Mouse (Mus musculus) layer of hippocampus, adult 2 months (tissue): ENCODE results near the gene Lyz1. TPM values are rescaled to one million over a fixed set of nuclear protein-coding genes. Genes with fewer than 3 reads are reported as not detected.
"Not testable (repeated sequence)": the region's sequence is repeated elsewhere in the genome, so short reads cannot be mapped to it uniquely, and the experiment has no call there.

Experiments used
- DNase-seq, 2 experiments: peaks; one replicate each; pipeline ENCODE4 v3.0.0; 2022; ENCODE audit warnings: low spot score in 2 of 2
- H3K27ac ChIP-seq: fragments of 200-600 bp; 2 replicates; pipeline ENCODE4 v1.8.1; 2022
- H3K4me3 ChIP-seq: fragments of 200-600 bp; 2 replicates; pipeline ENCODE4 v1.8.1; 2022; ENCODE audit warnings: mild to moderate bottlenecking
- CTCF ChIP-seq: fragments of 200-600 bp; conservative IDR thresholded peaks from 2 replicates; pipeline ENCODE4 v1.8.1; 2022; ENCODE audit warnings: antibody characterized with exemption, mild to moderate bottlenecking, moderate library complexity
- total RNA-seq, 2 experiments: library from RNA; stranded (reverse); gene quantifications; 2 replicates each; pipeline ENCODE4 v1.2.3; 2021

Gene Lyz1
- total RNA-seq, 2 experiments from 2014 or later, result 0.86 to 1.3 TPM

DNA sequence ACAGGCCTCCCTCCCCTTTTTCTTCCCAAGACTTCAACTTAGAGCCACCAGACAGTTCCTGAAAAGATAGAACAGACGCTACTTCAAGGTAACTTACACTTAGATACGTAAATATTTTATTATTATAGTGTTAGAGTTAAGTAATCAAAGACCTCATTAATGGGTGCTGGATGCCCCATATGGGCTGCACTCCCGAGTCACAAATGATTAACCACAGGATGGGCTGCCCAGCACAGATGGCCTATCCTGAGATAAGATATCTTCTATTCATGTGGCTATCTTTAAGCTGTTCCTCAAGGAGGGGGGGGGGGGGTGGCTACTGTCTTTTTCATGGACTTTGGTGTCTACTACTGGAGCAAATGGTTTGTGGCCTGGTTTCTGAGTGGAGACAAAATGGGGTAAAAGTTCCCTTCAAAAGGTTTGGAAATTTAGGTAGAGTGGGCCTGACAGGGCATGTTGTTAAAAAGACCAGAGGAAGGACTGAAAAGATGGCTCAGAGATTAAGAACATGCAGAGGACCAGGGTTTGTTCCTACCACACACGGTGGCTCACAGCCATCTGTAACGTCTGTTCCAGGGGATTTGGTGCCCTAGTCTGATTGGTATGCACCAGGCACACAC is 7.3 kb upstream of the Lyz1 start:
- no peak overlapping the region for H3K4me3 ChIP-seq
- no peak for TF ChIP-seq CTCF
- DNase-seq, result no peak
- H3K27ac ChIP-seq, result no peak overlapping the region

DNA sequence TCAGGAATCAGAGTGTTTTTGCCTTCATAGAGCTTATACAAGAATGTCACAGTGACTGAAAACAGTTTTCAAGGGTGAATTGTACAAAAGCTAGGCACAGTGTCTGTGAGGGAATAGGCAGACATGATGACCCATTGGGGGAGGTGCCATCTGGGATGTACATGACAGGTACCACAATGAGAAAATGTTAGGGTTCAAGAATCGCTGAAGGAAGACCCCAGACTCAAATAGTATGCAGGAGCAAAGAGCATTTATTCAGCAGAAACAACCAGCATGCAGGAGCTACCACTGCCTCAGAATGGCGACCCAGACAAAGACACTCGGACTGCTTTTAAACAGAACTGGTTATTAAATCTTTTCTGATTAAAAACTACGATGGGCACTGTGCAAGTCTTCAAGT is 6.4 kb upstream of the Lyz1 start:
- Histone ChIP-seq H3K27ac (no peak overlapping the region), H3K4me3 (no peak overlapping the region)
- no peak for TF ChIP-seq CTCF
- no peak for DNase-seq

DNA sequence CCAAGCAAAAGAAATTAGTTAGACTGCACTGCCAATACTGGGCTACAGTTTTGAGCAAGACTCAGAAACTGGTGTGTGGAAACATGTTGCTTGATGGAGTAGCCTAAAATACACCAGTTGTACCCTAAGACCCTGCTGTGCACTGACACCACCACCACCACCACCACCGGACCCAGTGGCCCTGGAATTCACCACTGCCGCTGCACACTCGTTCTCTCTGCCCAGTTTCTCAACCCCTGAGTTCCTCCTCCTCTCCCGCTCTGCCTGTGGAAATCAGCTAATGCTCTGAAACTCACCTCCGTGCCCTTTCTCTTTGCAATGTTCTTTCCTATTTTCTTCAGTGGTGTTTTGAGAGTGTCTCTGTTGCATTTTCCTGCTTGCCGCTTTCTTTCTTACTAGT is 5.7 kb upstream of the Lyz1 start:
- TF ChIP-seq CTCF, result no peak
- no peak for DNase-seq
- no peak overlapping the region for H3K4me3 ChIP-seq
- H3K27ac ChIP-seq, result no peak overlapping the region

DNA sequence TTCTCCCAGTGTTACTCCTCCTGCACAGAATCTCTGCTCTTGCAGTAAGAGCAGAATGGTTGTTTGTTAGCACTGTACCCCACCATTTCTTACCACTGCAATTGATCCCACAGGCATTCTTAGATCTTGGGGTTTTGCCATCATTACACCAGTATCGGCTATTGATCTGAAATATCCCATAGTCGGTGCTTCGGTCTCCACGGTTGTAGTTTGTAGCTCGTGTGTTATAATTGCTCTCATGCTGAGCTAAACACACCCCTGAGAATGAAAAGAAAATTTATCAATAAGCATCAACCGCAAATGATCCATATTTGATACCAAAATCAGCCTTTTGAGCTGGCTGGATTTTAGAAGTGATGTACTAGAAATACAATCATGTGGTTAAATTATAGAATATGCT is 1.7 kb downstream of the Lyz1 start:
- H3K4me3 ChIP-seq, H3K27ac ChIP-seq, DNase-seq: not testable (repeated sequence)

DNA sequence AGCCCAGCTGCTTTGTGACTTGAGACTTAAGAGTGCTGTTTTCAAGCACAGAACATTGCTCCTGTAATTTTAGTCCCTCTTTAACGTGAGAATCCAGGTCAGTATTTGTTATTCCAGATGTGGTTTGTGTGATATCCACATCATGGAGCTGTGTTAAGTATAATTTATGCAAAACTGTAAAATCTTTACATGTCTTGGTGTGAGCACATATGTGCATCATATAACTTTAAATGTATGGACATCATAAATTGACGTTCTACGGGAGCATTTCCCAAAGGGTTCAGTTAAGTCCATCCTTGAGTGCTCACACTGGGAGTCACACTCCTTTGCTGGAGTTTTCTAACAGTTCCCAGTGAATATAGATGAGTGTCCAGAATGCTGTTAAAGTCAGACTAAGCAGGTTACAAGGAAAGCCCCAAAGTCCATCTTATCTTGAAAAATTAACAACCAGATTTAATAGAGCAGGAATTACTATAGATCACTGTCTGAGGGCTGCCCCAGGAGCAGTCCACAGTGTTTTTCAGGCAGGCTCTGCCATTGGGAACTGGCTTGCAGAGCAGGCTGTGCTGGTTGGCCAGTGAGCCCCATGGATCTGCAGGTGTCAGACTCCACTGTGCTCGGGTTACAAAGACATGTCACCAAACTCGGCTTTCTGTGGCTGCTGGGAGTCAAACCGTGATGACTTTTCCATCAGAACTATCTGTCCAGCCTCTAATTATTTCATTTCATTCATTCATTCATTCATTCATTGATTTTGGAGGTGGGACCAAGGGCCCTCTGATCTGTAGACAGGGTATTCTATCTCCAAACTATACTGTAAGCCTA is 2.4 kb downstream of the Lyz1 start:
- no peak for DNase-seq
- no peak for TF ChIP-seq CTCF
- no peak overlapping the region for H3K4me3 ChIP-seq
- H3K27ac ChIP-seq, result no peak overlapping the region

DNA sequence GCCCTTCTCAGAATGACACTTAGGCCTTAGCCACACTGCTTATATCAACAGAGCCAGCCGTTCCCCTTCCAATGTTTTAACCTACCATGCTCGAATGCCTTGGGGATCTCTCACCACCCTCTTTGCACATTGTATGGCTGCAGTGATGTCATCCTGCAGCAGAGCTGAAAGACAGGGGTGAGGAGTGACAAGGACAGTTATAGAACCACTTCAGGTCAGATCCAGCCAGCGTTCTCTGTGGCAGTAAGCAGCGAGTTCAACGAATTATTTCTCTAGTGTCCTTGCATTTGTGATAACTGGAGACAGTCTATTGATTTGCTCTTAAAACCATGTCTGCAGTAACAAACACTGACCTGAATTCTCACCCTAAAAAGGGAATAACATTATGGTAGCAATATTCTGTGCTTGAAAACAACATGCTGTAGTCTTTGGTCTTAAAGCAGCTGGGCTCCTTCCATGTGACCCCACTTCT is 3.6 kb downstream of the Lyz1 start:
- DNase-seq, H3K4me3 ChIP-seq, H3K27ac ChIP-seq: not testable (repeated sequence)

DNA sequence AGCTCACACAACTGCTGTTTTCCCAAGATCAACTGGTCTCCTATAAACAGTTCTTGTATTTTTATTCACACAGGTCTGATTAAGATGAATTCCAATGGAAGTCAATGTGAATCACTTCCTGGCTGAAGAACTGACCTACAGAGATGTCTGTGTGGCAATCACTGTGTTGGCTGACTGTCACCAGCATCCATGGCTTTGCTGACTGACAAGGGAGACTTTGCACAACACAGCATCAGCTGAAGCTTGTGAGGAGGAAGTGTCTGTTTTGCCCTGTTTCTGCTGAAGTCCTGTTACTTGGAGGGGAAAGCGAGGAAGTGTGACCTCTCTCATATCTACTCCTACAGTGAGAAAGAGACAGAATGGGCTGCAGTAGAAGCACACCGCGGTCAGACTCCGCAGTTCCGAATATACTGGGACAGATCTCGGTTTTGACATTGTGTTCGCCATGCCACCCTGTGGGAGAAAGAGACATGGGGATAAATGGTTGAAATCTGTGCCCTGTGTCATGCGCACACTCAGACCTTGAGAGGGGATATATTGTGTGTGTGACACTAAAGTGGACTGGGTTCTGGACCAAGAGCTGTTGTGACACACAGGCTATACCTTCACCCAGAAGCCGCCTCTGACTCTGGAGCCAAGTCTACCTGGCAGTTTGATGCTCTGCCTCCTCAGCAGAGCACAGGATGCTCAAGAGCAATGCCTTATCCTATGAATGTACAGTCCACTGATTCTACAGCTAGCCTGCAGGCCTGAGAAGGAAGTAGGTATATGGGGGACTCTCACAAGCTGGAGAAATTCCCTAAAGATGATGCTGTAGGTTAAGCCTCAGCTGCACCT is 4.3 kb downstream of the Lyz1 start:
- DNase-seq, result no peak
- no peak for TF ChIP-seq CTCF
- Histone ChIP-seq H3K4me3 (no peak overlapping the region), H3K27ac (no peak overlapping the region)

DNA sequence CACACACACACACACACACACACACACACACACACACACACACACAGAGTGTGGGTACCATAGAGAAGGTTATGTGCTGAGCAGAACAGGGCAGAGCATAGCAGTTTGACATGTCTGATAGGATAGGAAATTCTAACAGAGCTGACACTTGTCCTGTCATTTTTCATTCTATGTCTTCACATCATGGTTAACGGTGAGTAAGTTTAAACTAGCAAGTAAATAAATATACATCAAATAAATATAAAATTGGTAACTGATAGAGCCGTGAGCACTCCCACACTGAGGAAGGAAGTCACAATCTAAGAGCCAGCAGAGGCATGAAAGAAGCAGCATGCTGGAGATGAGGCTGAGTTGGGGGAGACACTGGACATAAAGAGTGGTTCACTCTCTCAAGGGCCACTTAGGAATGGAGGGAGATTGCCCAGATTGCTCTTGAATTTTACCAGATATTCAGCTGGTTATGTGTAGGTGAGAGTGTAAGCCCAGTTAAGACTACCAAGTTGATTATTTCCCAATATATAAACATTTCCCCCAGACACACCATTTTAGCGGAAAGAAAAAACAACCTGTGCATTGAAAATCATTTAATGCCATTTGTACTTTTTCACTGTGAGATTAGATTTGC is 5.3 kb downstream of the Lyz1 start:
- no peak for DNase-seq
- Histone ChIP-seq H3K4me3 (no peak overlapping the region), H3K27ac (no peak overlapping the region)
- TF ChIP-seq CTCF, result no peak

DNA sequence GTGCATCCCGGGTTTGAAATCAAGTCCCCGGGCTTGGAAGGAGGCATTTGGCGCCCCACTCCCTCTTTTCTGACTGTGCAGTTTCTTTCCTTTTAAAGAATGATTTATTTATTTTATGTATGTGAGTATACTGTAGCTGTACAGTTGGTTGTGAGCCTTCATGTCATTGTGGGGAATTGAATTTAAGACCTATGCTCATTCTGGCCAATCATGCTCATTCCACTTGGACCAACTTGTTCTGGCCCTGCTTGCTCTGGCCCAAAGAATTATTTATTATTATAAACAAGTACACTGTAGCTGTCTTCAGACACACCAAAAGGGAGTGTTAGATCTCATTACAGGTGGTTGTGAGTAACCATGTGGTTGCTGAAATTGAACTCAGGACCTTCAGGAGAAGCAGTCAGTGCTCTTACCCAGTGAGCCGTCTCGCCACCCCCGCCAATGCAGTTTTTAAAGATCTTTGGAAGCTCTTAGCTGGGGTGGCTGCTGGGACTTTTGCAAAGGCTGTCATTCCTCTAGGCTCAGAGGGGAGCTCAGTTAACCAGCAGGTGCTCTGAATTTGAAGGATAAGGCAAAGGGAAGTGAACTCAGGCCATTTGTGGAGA is 6.2 kb downstream of the Lyz1 start:
- DNase-seq, result no peak
- Histone ChIP-seq H3K4me3 (no peak overlapping the region), H3K27ac (no peak overlapping the region)
- TF ChIP-seq CTCF, result no peak

DNA sequence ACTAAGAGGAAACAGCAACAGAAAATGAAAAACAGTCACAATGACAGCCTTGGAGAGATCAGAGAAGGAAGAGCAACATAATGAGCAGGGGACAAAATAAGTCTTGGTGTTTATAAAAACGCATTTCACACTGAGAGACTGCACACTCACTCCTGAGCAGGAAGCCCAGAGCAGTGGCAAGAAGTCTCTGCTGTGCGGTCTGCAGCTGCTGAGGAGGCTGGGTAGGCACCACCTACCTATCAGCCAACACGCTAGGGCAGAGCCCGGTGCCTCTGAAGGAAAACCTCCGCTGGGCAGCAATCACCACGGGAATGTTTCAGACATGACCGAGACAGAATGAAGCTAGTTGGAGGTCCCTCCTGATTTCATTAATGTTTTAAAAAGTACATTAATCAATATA is 7.1 kb downstream of the Lyz1 start:
- H3K27ac ChIP-seq, DNase-seq, H3K4me3 ChIP-seq: not testable (repeated sequence)

DNA sequence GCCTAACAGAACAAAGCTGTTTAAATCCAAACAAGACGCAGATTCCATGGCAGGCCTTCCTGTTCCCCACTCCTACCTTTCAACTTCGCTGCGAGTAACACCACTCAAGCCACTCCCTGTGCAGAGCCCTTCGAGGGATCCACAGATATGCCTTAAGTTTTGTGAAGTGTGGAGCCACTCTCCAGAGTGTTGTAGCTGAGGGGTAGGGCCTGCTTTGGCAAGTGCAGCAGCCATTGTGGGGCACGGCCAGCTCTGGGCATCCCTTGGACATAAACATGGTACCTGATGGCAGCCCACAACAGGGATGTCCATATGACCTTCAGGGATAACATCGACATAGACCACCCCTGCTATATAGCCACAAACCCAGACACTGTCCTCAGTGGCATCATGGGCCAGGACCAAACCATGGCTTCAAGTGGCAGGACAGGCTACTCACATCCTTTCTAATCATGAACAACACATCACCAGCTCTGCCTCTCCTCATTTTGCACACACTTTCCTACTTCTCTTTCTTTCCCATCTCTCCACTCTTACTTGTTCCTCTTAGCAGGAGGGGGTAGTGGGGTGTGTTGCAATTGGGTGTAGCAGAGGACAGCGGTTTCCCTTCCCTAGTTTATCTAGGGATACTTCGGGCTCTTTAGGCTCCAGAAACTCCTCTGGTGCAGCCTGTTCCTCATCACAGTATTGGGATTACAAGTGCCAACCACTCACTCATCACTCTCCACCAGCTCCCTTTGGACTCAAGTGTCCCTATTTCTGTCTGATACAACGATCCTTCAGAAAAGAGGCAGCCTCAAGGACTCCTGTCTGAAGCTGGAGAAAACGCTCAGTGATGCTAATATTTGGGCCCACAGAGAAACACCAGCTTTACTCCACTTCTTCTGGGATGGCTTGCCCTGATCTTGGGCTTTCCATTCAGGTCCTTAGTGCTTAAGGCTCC is 7.8 kb downstream of the Lyz1 start:
- no peak overlapping the region for H3K4me3 ChIP-seq
- no peak for DNase-seq
- TF ChIP-seq CTCF, result no peak
- no peak overlapping the region for H3K27ac ChIP-seq
